Mouse (Mus musculus) lung, postnatal 36 days (tissue): ENCODE data around the gene Adamts17.

Experiments
- DNase-seq: peaks from one replicate; pipeline ENCODE4 v3.0.0; 2022; ENCODE audit warnings: mixed read lengths

Gene Adamts17

DNA sequence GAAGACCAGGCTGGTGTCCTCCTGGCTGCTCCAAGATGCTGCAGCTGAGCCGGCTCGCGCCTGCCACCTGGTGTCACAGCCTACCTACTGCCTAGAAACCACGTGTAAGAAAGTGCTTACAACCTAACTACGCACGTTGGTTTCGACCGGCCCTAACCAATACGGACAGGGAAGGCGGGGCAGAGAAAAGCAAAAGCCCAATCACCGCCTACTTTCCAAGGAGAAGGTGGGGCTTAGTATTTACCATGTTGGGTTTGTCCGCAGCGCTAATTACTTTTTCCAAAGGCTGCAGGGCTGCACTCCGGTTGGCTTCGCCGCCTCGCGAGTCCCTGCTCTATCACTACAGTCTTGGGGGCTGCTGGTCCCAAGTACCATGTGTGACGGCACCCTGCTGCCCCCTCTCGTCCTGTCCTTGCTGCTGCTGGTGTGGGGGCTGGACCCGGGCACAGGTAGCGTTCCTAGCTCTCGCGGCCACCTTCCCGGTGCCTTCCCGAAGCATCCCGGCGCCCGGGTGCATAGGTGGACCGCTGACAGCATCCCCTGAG lies at the start of gene Adamts17:
Gene Adamts17 (plus strand): TSS at position 273 of the 545 bp plus-strand sequence.
- peak; percentile 97 for DNase-seq

GRCm38 (mm10) chr7:66789860-66790748 lies 49.4 kb upstream of the Adamts17 start:
- DNase-seq, result peak; percentile 68

DNA sequence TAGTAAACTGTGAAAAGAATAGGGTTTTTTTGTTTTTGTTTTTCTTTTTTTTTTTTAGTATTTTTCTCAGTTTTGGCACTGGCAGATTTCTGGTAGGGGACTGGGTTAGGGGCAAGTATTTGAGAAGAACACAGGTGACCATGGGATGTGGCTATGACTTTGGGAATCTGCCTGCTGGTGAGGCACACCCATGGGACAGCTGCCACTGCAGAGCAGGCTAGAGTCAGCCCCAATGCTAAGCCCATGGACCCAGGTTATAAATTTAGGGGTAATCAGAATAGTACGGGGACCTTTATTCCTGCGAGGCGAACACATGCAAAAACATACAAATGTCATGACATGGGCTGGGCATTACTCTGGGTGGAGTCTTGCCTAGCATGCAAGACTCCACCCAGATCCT lies 48.5 kb upstream of the Adamts17 start:
- DNase-seq, result no peak

DNA sequence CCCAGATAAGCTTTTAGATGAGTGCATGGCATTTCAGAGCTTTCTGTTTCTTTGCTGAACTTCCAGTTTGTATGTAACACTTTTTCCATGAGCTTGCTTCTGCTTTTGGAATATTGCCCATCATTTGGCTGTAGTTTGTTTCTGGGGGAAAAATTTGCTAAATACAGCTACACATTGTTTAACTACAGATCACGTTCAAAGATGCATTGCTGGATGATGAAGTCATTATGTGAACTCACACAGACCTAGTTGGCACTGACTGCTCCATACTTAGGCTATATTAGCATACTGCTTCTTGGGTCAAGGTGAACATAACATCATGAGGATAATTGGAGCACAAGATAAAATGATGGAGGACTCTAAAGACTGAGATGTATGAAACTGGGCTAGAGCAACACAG lies 42.6 kb upstream of the Adamts17 start:
- DNase-seq, result no peak

DNA sequence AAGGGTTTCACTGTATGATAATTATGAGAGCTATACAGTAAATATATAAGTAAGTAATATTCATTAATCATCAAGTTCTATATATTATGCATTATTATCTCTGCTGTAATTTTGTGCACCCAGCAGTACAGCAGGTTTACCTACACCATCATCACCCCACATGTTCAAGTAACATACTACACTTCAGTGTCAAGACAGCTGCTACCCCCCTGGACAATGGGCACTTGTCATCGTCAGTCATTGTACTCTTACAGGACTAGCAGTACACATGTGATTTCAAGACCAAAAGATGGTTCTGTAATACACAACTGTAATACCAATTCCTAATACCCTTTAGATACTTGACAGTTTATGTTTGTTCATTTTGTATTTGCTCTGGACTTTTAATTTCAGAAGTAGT lies 42.2 kb upstream of the Adamts17 start:
- no peak for DNase-seq

DNA sequence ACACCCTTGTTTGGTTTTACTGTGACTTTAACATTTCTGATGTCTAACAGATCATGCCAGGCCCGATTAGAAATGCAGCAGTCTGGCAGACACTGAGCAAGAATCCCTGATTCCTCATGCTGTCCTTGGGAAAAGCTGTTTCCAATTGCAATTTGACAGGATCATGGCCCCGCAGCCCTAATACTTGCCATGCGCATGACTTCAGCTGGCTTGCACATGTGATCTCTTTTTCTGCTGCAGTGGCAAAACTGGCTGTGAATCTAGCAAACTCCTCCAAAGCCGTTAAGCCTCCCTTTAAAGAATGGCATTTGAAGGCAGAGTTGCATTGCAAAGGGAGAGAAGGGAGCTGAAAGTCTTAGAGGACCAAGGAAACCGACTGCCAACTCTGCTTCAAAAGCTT lies 40.7 kb upstream of the Adamts17 start:
- peak; percentile 32 for DNase-seq

DNA sequence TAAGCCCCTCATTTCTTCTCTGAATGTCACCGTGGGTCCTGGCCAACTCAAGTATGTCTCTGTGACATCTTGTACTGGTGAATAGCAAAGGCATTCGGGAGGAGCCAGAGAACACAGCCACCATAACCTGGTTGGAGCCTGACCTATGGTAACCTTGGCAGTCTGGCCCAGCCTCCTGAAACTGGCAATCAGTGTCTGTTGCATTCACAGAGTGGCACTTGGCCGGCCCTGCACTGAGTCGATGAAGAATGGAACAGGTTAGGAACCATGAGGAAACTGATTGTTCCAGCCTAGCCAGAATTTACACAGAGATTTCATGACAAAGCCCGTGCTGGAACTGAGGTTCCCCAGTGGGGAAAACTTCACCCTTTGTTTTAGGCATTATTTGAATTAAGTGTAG lies 38.8 kb upstream of the Adamts17 start:
- no peak for DNase-seq

DNA sequence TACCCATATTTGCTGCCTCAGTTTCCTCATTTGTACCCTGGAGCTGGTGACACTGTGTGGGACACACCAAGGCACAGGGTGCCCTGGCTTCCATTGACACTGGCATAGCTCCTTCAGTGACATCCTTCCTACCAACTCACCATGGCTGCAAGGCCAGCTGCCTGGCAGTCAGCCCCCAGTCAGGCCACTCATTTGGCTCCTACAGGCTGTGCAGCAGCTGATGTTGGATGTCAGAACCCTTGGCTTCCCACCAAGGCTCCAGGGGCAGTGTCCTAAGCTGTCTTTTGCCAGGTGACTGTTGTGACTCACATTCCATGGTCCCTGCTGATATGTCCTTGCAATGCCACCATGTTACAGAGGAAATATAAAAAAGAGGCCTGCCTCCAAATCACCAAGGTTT lies 37.8 kb upstream of the Adamts17 start:
- DNase-seq, result no peak

GRCm38 (mm10) chr7:66803798-66804197 lies 35.7 kb upstream of the Adamts17 start:
- no peak for DNase-seq

DNA sequence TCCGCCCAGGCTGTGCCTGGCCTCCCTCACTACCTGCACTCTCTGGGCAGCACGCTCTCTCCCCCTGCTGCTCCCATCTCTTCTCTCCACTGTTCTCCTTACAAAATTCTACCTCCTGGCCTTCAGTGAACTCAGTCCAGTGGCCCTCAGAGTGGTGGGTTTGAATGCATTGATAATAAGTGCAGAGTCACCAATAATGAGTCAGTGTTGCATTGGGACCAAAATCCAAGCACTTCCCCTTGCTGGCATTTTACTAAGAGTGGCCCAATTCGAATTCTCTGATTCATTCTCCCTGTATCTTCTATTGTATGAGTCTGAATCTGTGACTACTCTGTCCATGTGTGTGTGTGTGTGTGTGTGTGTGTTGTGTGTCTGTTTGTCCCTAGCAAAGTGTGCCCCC lies 32.7 kb upstream of the Adamts17 start:
- DNase-seq, result no peak

- DNase-seq, result no peak
Observed at GRCm38 (mm10) chr7:66810436-66810835, 29.1 kb upstream of the Adamts17 start.

GRCm38 (mm10) chr7:66811294-66811693 lies 28.2 kb upstream of the Adamts17 start:
- no peak for DNase-seq

- DNase-seq, result no peak
Observed at GRCm38 (mm10) chr7:66812289-66812688, 27.2 kb upstream of the Adamts17 start.

- DNase-seq, result no peak
Observed at GRCm38 (mm10) chr7:66812737-66813136, 26.8 kb upstream of the Adamts17 start.

- DNase-seq, result no peak
Observed at GRCm38 (mm10) chr7:66813172-66813571, 26.4 kb upstream of the Adamts17 start.

DNA sequence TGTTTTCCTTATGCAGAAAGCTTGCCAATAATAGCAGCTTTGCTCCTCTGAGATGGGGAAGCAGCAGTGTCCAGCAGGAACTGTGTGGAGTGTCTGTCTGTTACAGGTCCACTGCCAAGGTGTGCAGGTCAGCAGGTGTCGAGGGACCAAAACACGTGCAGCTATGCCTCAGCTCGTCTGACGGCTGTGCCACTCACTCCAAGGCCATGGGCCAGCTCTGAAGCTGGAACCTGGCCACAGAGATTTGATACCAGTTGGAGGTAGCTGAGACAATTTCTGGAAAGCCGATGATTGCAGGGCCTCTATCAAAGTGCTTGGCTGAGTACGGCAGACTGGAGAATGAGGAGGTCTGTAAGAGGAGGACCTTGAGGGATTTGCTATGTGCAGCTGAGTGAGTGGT lies 24.0 kb upstream of the Adamts17 start:
- no peak for DNase-seq

DNA sequence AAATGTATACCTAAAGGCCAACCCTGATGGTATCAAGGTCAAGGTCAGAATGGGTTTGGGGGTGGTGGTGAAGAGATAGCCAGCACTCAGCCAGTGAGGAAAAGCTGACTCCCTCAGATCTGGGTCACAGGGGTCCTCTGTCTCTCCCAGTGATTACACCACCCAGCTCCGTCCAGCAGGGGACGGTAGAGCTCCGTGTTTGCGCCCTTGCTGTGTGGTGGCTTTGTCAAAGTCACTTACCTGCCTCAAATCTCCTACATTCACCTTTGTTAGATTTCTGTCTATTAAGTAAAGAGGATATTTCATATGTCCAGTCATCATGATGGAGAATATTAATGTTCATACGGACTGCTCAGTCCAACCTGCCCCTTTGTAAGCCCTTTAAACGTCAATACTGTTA lies 19.5 kb upstream of the Adamts17 start:
- peak; percentile 69 for DNase-seq

DNA sequence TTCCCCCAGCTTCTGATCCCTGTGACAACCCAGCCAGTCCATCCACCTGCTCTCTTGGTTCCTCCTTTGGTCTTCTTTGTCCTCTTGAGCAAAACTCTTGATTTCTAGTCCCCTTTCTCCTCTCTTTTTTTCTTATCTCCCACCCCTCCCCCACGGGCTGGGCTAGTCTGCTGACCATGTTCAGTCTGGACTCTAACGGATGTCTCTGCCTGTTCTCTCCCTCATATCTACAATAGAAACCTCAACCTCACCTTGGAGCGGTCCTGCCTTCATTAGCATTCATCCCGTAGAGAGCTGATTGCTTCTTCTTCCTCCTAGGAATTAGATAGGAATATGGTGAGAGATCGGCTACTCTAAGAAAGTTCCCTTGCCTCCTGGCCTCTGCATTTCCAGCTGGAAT lies 8.7 kb upstream of the Adamts17 start:
- no peak for DNase-seq

- peak; percentile 62 for DNase-seq
Observed at GRCm38 (mm10) chr7:66831295-66831694, 8.2 kb upstream of the Adamts17 start.

- DNase-seq, result peak; percentile 42
Observed at GRCm38 (mm10) chr7:66840008-66840719, 629 bp downstream of the Adamts17 start.

DNA sequence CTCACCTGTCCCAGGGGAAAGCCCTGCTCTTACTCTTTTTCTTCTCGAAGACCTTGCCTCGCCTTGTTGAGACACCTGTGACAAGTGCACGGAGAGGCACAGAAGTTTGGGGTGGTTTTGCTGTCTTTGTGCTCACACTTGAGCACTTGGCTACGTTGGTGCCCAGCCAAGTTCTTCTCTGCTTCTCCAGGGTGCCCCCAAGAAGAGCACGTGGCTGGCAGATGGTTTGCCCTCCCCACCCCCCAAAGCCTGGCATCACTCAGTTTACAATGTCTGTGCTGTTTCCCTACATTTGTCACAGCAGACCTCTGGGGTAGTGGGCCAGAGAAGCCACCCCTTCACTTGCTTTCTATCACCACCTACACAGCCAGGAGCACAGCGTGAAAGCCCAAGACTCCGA lies 1.6 kb downstream of the Adamts17 start:
- DNase-seq, result no peak

- DNase-seq, result peak; percentile 80
Observed at GRCm38 (mm10) chr7:66842021-66842420, 2.5 kb downstream of the Adamts17 start.

GRCm38 (mm10) chr7:66843846-66844245 lies 4.3 kb downstream of the Adamts17 start:
- peak; percentile 54 for DNase-seq

DNA sequence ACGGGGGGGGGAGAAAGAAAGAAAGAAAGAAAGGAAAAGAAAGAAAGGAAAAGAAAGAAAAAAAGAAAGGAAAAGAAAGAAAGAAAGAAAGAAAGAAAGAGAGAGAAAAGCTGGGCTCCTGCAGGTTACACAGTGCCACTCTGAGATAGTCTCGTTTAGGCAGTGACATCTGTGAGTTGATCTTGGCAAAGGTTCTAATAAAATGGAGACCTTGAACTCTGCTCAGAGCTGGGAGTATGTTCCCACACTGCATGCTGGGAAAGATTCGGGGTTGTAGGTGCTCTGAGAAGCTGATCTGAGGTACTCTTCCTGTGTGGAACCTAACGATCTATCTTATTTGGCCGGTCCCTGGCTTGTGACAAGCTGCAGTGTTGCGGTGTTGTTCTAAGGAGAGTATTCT lies 7.0 kb downstream of the Adamts17 start:
- no peak for DNase-seq
